Mouse (Mus musculus): Measurements from ENCODE around the gene Cers6.

DNA sequence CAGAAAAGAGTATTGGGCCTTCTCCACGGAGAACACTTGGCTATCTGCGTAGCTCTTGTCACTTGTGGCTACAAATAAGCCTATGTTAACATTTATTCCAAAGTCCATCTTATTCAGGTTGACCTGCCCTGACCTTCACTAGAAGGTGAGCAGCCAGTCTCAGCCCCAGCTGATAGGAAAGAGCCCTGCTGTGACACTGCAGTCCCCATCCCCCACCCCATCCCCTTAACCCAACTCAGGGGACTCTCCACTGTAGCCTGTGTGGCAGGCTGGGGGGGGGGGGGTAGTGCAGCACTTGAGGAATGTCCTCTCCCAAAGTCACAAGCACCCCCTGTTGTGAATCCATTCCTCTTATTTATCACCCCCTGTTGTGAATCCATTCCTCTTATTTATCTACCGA, 270.8 kb downstream of the Cers6 start:
- TF ChIP-seq CTCF (IDR thresholded peaks at IDR 0.05; ENCODE audit: control insufficient read depth, insufficient read depth, insufficient replicate concordance, low read depth, low read length) (no peak), POLR2A (IDR thresholded peaks at IDR 0.05; ENCODE audit: control insufficient read depth, low read depth, low read length) (no peak)
